Mouse (Mus musculus) forebrain, postnatal 0 days (tissue): Measurements from ENCODE around the gene Itgb1. TPM values are rescaled to one million over a fixed set of nuclear protein-coding genes. Genes with fewer than 3 reads are reported as not detected.

Experiments
- ATAC-seq: fragments of 200-750 bp; cut with Nextera tagmentation; 2 replicates; pipeline ENCODE4 v1.8.0; 2017; ENCODE audit warnings: mild to moderate bottlenecking, moderate library complexity
- DNase-seq: peaks from one replicate; pipeline ENCODE4 v3.0.0-alpha.2; 2015
- H3K27ac ChIP-seq: fragments of 300-500 bp; sonication (generic); 2 replicates; pipeline ENCODE4 v1.5.1; 2014; ENCODE audit warnings: low read depth, mild to moderate bottlenecking, antibody characterized with exemption, low read length, moderate library complexity, mixed read lengths
- H3K27me3 ChIP-seq: fragments of 300-500 bp; sonication (generic); 2 replicates; pipeline ENCODE4 v1.6.1; 2014; ENCODE audit warnings: mild to moderate bottlenecking, low read length, mixed read lengths; ENCODE audit not compliant: insufficient read depth
- H3K36me3 ChIP-seq: fragments of 300-500 bp; sonication (generic); 2 replicates; pipeline ENCODE4 v1.6.1; 2014; ENCODE audit warnings: mild to moderate bottlenecking, moderate library complexity; ENCODE audit not compliant: insufficient read depth
- H3K4me1 ChIP-seq: fragments of 300-500 bp; sonication (generic); 2 replicates; pipeline ENCODE4 v1.6.1; 2014; ENCODE audit warnings: antibody characterized with exemption; ENCODE audit not compliant: insufficient read depth
- H3K4me2 ChIP-seq: fragments of 300-500 bp; sonication (generic); 2 replicates; pipeline ENCODE4 v1.6.1; 2014; ENCODE audit warnings: low read depth, mild to moderate bottlenecking, moderate library complexity
- H3K4me3 ChIP-seq: fragments of 300-500 bp; sonication (generic); 2 replicates; pipeline ENCODE4 v1.5.1; 2014; ENCODE audit warnings: low read depth, low read length, mixed read lengths
- H3K9ac ChIP-seq: fragments of 300-500 bp; sonication (generic); 2 replicates; pipeline ENCODE4 v1.6.1; 2014; ENCODE audit warnings: mild to moderate bottlenecking
- H3K9me3 ChIP-seq: fragments of 300-500 bp; sonication (generic); 2 replicates; pipeline ENCODE4 v1.6.1; 2016; ENCODE audit warnings: low read length
- CTCF ChIP-seq: sonication (generic); IDR thresholded peaks from 2 replicates; pipeline ENCODE4 v1.5.1; 2016; ENCODE audit warnings: antibody characterized with exemption, control low read depth, low read depth
- WGBS: fragments of 180-500 bp; shearing (Covaris S2); extraction: QIAGEN DNeasy Blood & Tissue Kit; methylation state at CpG from one replicate; pipeline ENCODE4 v1.1.7; 2014; 5-methylcytosine and 5-hydroxymethylcytosine counted together
- polyA plus RNA-seq: library from polyadenylated mRNA; unstranded; fragments of >200 nt; fragmentation: Nextera tagmentation; extraction: Ambion mirVana; gene quantifications from 2 replicates; pipeline ENCODE4 v1.2.1, GENCODE M21; 2015
- total RNA-seq: library from RNA; depleted of rRNA; stranded (reverse); fragments of >200 nt; gene quantifications from 2 replicates; pipeline ENCODE4 v1.2.3, GENCODE M21; 2014; rRNA removed

Itgb1 gene
- total and polyA plus RNA-seq, 2 experiments from 2014 or later: 61.5 to 82.3 TPM

GRCm38 (mm10) chr8:128727213-128727612 lies 41.8 kb downstream of the Itgb1 start:
- Histone ChIP-seq H3K9ac (no peak overlapping the region), H3K27me3 (no peaks in the 10 kb centered on the region), H3K27ac (no peak overlapping the region), H3K4me1 (no peaks in the 10 kb centered on the region), H3K4me3 (no peak overlapping the region), H3K36me3 (peaks cover 38% of the 10 kb centered on the region), H3K9me3 (no peaks in the 10 kb centered on the region), H3K4me2 (no peak overlapping the region)
- TF ChIP-seq CTCF: no peak
- ATAC-seq (no peak), DNase-seq (no peak)
- 91% methylated on average over 1 of the region's 1 CpGs for WGBS

GRCm38 (mm10) chr8:128732254-128732653 lies 46.8 kb downstream of the Itgb1 start:
- no peak overlapping the region for H3K4me3 ChIP-seq
- H3K4me2 ChIP-seq: no peak overlapping the region
- H3K27ac ChIP-seq: no peak overlapping the region
- TF ChIP-seq CTCF: no peak
- H3K36me3 ChIP-seq: peaks cover 20% of the 10 kb centered on the region
- ATAC-seq: no peak
- no peaks in the 10 kb centered on the region for H3K4me1 ChIP-seq
- no peaks in the 10 kb centered on the region for H3K27me3 ChIP-seq
- DNase-seq: no peak
- 49% methylated on average over 2 of the region's 2 CpGs for WGBS
- H3K9me3 ChIP-seq: no peaks in the 10 kb centered on the region
- no peak overlapping the region for H3K9ac ChIP-seq

- 81% methylated on average over 3 of the region's 3 CpGs for WGBS
- H3K36me3 ChIP-seq: peaks cover 24% of the 10 kb centered on the region
- no peaks in the 10 kb centered on the region for H3K4me1 ChIP-seq
- no peaks in the 10 kb centered on the region for H3K27me3 ChIP-seq
- H3K9me3 ChIP-seq: no peaks in the 10 kb centered on the region
- no peak overlapping the region for H3K9ac ChIP-seq
- H3K4me3 ChIP-seq: no peak overlapping the region
- no peak overlapping the region for H3K4me2 ChIP-seq
- no peak for TF ChIP-seq CTCF
- no peak for DNase-seq
- ATAC-seq: no peak
- H3K27ac ChIP-seq: no peak overlapping the region
Measured at GRCm38 (mm10) chr8:128734118-128734517, 48.7 kb downstream of the Itgb1 start.

GRCm38 (mm10) chr8:128735692-128736091 lies 50.2 kb downstream of the Itgb1 start:
- no peak for ATAC-seq
- no peaks in the 10 kb centered on the region for H3K9me3 ChIP-seq
- H3K4me1 ChIP-seq: no peaks in the 10 kb centered on the region
- H3K9ac ChIP-seq: no peak overlapping the region
- no peak overlapping the region for H3K4me3 ChIP-seq
- no peaks in the 10 kb centered on the region for H3K27me3 ChIP-seq
- DNase-seq: no peak
- no peak overlapping the region for H3K4me2 ChIP-seq
- H3K27ac ChIP-seq: no peak overlapping the region
- over 99% methylated on average over 3 of the region's 3 CpGs for WGBS
- H3K36me3 ChIP-seq: peaks cover 27% of the 10 kb centered on the region
- no peak for TF ChIP-seq CTCF

Other genes with a start within 250 kb of the Itgb1 start
- not detected in 2 replicates for gene Gm3952, start 113.0 kb downstream of the Itgb1 start, total RNA-seq
- gene Gm3952, start 113.0 kb downstream of the Itgb1 start, polyA plus RNA-seq: not detected in 2 replicates